ENCODE assay signal across 8 mouse cellular contexts in genomic region chr19:10388615-10389313, GRCm38 (mm10). TPM values are rescaled to one million over a fixed set of nuclear protein-coding genes. Genes with fewer than 3 reads are reported as not detected.
DNase-seq lines count a peak whose midpoint lies in the region; ATAC-seq and TF ChIP-seq lines count a peak whose summit lies in the region.

Syt7 (plus strand) TSS chr19:10389090.

- peak; percentile 51 for TF ChIP-seq CTCF in lung, postnatal 0 days (IDR thresholded peaks at IDR 0.05)

- H3K4me2 ChIP-seq in hindbrain, embryonic 12.5 days (replicated peaks), result peak within 1 kb of the TSS; percentile 79
- peak within 1 kb of the TSS; percentile 98 for H3K4me2 ChIP-seq in lung, postnatal 0 days (replicated peaks; ENCODE audit: low read depth, low read length)

- peaks cover 35% of the 10 kb centered on the region for H3K27me3 ChIP-seq in hindbrain, embryonic 12.5 days
- H3K27me3 ChIP-seq in lung, postnatal 0 days (replicated peaks; ENCODE audit: insufficient read depth, low read length), result peaks cover 9% of the 10 kb centered on the region

- WGBS in hindbrain, embryonic 12.5 days, result under 1% methylated on average over 64 of the region's 78 CpGs
- 0% methylated on average over 48 of the region's 78 CpGs for WGBS in lung, postnatal 0 days

- no peaks in the 10 kb centered on the region for H3K9me3 ChIP-seq in hindbrain, embryonic 12.5 days (replicated peaks)
- no peaks in the 10 kb centered on the region for H3K9me3 ChIP-seq in lung, postnatal 0 days (ENCODE audit: low read length)

- no peaks in the 10 kb centered on the region for H3K36me3 ChIP-seq in hindbrain, embryonic 12.5 days
- H3K36me3 ChIP-seq in lung, postnatal 0 days (ENCODE audit: insufficient read depth, low read length), result no peaks in the 10 kb centered on the region

- TF ChIP-seq EP300 in lung, postnatal 0 days (IDR thresholded peaks at IDR 0.05), result no peak

- peak within 1 kb of the TSS; percentile 83 for H3K9ac ChIP-seq in hindbrain, embryonic 12.5 days
- H3K9ac ChIP-seq in lung, postnatal 0 days (replicated peaks; ENCODE audit: low read depth), result 0 out of 2 replicates have a peak within 1 kb of the TSS, but pooled peaks have one; percentile 16

- H3K4me3 ChIP-seq in hindbrain, embryonic 12.5 days, result peak within 1 kb of the TSS; percentile 77
- H3K4me3 ChIP-seq in lung, postnatal 0 days (ENCODE audit: low read depth, low read length), result peak within 1 kb of the TSS; percentile 56

- ATAC-seq in hindbrain, embryonic 12.5 days (ENCODE audit: low FRiP score), result peak; percentile 81
- ATAC-seq in lung, postnatal 0 days, result peak; percentile 93

- DNase-seq in R1 (ENCODE audit: low read depth, low spot score), result peak; percentile 94
- peak; percentile 97 to 98 for DNase-seq in cerebellum, postnatal 14 days
- DNase-seq in frontal cortex, postnatal 10 days (ENCODE audit: low spot score in 2 of 2), result peak; percentile 69 to 83
- peak; percentile 93 for DNase-seq in layer of hippocampus, postnatal 10 days (ENCODE audit: low spot score in 2 of 2)
- peak; percentile 94 for DNase-seq in lung, postnatal 0 days (ENCODE audit: low spot score)
- DNase-seq in ovary, postnatal 14 days (ENCODE audit: low spot score), result peak; percentile 95
- peak; percentile 15 to 66 for DNase-seq in thymus, postnatal 10 days (ENCODE audit: low spot score in 2 of 2)

- 0 out of 2 replicates have a peak within 1 kb of the TSS, but pooled peaks have one; percentile 52 for H3K27ac ChIP-seq in hindbrain, embryonic 12.5 days
- H3K27ac ChIP-seq in lung, postnatal 0 days (ENCODE audit: low read length), result no peak within 1 kb of the TSS

- H3K4me1 ChIP-seq in hindbrain, embryonic 12.5 days, result peaks cover 21% of the 10 kb centered on the region
- peaks cover 3% of the 10 kb centered on the region; the same call in 1 of the 2 replicates for H3K4me1 ChIP-seq in lung, postnatal 0 days (ENCODE audit: insufficient read depth, low read depth, low read length)

RNA-seq across cellular contexts. Expression of gene Syt7, which starts in this region (rescaled TPM):
- polyA plus RNA-seq in hindbrain, embryonic 12.5 days (2016; fragmentation: Nextera tagmentation; extraction: Ambion mirVana), result 6.2 and 7.6 TPM in 2 replicates
- total RNA-seq in layer of hippocampus, postnatal 10 days (2021), result 100 to 1,000 TPM; 210 to 226 TPM
- 1.4 and 3.0 TPM in 2 replicates for polyA plus RNA-seq in lung, postnatal 0 days (2015; fragmentation: Nextera tagmentation; extraction: Ambion mirVana)

Comparison
In these comparisons a context has a peak if more than half of its experiments do, and no peak if none do; other contexts are left out.
1. DNase-seq: peak in every context shown above with its lines; median percentile 98 in cerebellum, postnatal 14 days; 95 in ovary, postnatal 14 days; 94 in R1; 94 in lung, postnatal 0 days; 93 in layer of hippocampus, postnatal 10 days; 76 in frontal cortex, postnatal 10 days; 40 in thymus, postnatal 10 days.